Mouse (Mus musculus): ENCODE data around the gene Zdhhc6.

Zdhhc6 gene

DNA sequence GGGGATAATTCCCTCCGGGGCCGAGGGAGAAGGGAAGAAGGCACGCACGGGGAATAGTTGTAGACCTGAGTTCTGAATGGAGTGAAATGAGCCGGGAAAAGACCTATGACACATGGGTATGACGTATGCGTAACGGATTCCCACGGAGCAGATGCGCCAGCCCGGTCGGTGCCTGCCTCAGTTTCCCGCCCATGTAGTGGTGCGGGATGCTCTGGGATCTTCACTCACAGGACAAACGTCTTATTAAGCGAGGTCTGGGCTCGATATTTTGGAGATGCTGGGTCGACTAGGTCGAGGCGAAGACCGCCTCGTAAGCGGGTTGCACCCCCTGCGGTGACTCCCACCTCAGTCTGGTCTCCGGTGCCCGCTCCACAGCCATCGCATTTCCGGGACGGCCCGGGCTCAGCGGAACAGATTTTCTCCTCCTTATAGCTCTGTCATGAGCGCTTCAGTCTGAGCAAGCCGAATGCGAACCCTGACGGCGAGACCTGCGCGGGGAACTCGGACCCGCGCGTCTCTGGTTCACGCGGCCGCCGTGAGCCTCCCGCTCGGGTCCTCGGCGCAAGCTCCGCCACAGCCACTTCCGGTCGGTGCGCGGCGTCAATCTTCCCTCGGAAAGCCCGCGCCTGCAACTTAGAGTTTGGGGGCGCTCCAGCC, at the start of gene Zdhhc6:
Gene Zdhhc6 (minus strand): TSS at position 581 of the 657 bp plus-strand sequence.
- in situ Hi-C loops (cut with MboI), result no loop called here

GRCm38 (mm10) chr19:55362606-55363005, 46.8 kb upstream of the Zdhhc6 start:
- in situ Hi-C loops (cut with MboI), result no loop called here

DNA sequence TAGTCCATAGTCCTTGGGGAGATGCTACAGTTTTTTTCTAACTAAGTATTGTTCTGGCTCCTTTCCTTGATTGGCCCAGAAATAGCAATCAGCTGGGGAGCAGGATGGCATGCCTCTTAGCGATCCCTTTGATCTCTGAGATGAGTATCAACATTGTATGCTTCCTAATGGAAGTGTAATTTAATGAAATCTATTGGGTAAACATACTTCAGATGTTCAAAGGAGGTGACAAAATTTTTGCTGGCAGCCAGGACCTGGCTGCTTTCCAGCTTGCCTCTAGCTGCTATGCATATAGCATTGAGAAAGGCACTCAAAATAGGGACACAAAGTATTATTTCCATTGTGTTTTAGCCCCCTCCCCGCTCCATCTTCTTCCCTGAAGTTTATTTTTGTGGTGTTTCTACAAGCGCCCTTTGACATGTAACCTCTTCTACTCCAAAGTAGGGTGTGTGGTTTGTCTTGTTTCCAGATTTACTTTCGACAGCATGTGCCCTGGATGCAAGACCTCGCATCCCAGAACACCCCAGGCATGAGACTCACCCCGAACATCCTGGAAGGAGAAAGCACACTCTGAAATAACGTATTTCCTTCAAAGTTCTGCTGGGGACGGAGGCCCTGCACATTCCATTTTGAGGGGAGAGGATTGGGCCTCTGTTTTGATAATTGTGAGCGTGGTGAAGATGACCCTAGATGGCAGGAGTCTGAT, 35.0 kb upstream of the Zdhhc6 start:
- in situ Hi-C loops (cut with MboI), result no loop called here

DNA sequence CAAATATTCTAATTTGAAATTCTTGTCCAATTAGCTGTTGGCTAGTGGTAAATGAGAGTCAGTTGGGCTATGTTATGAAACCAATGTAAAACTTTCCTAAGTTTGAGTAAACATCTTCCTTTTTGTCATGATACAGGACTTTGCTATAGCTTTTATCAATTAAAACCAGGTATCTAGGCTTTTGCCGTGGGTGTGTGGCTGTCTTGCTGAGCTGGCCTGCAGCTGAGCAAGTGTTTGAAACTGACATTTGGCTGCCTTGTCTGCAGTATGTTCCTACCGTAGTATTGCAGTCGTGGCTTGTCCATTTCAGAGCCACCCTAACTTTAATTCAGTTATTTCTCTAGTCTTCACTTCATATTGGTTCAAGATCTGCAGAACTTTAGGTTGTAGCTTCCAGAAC, 32.4 kb upstream of the Zdhhc6 start:
- in situ Hi-C loops (cut with MboI), result no loop called here

- in situ Hi-C loops (cut with MboI), result no loop called here
These were observed 27.4 kb upstream of the Zdhhc6 start for GRCm38 (mm10) chr19:55343274-55343673.

- in situ Hi-C loops (cut with MboI), result no loop called here
These were observed 26.6 kb upstream of the Zdhhc6 start for GRCm38 (mm10) chr19:55342423-55342822.

DNA sequence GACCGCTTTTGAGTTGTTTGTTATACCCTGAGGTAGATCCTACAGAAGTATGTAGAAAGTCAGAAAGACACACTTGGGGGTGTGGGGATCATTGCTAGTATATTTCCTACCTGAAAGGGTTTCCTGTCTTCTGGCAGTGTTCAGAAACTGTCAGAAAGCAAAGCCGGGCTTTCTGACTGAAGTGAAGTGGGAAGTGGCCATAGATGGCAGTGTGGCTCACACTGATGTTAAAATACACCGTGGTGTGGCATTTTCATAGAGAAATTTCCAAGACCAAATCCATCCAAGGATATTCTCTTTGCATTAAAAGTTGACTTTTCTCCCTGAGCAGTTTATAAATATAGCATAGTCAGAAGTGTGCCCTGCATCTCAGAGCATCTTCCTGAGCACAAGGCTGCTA, 25.5 kb upstream of the Zdhhc6 start:
- in situ Hi-C loops (cut with MboI), result no loop called here

GRCm38 (mm10) chr19:55340521-55340920, 24.7 kb upstream of the Zdhhc6 start:
- in situ Hi-C loops (cut with MboI), result no loop called here

DNA sequence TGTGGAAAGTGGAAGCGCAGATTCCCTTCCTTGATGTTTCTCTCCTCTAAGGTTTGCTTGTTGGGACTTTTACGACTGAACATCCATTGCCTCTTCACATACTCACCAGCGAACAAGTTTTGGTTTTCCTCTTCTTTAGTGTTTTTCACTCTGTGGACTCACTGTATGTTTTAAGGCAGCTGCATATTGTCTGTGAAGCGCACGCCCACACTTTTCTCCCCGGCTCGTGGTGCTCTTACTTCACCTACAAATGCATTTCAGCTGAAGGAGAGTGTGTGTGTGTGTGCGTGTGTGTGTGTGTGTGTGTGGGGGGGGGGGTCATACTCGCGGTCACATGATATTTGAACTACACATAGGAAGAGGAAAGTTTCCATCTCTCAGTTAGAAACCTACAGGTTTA, 21.8 kb upstream of the Zdhhc6 start:
- in situ Hi-C loops (cut with MboI), result no loop called here

DNA sequence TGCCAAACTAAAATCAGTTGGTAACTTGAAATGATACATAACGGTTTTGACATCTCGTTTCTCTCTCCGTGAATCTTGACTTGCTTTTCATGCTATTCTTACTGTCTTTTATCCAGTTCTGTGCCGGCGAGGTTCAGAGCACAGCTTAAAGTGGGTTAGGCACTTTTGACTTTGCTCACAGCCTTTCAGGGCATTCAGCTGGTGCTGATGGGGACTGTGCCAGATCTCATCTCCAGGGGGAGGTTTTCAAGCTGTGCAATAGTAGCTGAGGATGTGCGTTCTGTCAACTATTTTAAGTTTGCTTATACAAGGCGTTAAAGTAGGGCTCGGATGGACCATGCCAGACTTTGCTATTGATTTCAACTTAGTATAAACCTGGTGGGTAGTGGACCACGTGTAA, 21.2 kb upstream of the Zdhhc6 start:
- in situ Hi-C loops (cut with MboI), result no loop called here

DNA sequence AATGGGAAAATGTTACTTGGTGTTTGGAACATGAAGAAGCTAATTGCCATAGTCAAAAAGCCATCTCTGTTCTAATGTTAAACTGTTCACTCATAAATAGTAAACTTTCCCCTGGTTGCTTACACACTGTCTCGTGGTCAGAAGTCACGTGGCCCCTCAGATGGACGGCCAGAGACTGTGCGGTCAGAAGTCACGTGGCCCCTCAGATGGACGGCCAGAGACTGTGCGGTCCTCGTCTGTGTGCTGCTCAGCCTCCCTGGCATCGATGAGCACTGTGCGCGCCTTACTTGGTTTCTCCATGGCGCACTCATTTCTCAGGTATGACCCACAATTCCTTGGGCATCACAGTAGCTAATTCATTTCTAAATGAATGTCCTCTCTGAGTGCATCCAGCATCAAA, 20.6 kb upstream of the Zdhhc6 start:
- in situ Hi-C loops (cut with MboI), result no loop called here

GRCm38 (mm10) chr19:55335881-55336280, 20.0 kb upstream of the Zdhhc6 start:
- in situ Hi-C loops (cut with MboI), result no loop called here

- in situ Hi-C loops (cut with MboI), result no loop called here
These were observed 16.9 kb upstream of the Zdhhc6 start for GRCm38 (mm10) chr19:55332641-55333268.

DNA sequence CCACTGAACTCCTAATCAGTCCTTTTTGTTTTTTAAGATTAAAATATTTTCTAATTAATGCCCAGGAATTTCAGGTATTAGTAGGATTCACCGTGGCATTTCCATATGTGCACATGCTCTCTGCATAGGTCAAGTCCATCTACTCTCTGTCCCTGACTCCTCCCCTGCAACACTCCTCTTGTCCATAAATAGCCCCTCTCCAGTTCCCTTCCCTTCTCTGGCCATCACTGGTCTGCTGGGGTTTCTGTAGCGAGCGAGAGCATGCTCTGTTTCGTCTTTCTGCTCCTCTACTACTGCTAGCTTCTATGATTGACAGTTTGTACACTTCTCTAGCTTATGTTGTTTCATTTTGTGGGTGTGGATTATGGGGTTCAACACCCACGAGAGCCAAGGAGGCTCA, 15.9 kb upstream of the Zdhhc6 start:
- in situ Hi-C loops (cut with MboI), result no loop called here

DNA sequence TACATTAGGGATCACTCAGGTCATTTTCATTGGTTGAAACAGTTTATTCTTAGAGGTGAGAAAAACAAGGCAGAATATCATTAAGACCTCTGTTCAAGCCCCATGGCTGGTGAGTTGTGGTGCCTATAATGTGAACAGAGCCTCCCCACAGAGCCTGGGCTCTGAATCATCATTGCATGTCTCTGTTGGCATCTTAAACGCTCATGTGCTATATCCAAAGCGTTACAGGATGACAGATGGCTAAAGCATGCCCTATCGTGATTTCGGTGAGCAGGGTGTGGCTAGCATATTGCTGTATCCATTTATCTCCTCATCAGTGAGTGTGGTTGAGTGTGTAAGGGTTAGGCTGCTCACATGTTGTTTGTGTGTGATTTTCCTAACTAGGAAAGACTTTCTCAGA, 11.7 kb upstream of the Zdhhc6 start:
- in situ Hi-C loops (cut with MboI), result no loop called here

DNA sequence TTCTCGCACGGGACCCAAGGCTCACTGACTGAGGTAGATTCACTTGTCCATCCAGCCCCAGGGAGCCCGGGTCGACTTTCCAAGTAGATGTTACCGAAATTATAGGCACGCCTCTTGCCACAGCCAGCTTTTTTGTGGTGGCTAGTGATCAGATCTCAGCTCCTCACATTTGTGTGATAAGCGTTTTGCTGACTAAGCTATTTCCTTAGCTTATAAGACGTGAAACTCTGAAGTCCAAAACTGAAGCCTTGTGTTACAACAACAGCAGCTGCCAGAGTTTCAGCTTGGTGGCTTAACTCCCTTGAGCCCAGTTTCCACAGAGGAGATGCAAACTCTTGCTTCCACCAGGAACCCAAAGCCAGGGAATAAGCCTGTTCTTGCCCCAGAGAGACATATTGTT, 6.8 kb upstream of the Zdhhc6 start:
- in situ Hi-C loops (cut with MboI), result no loop called here

- in situ Hi-C loops (cut with MboI), result no loop called here
These were observed 3.7 kb upstream of the Zdhhc6 start for GRCm38 (mm10) chr19:55319521-55319920.

DNA sequence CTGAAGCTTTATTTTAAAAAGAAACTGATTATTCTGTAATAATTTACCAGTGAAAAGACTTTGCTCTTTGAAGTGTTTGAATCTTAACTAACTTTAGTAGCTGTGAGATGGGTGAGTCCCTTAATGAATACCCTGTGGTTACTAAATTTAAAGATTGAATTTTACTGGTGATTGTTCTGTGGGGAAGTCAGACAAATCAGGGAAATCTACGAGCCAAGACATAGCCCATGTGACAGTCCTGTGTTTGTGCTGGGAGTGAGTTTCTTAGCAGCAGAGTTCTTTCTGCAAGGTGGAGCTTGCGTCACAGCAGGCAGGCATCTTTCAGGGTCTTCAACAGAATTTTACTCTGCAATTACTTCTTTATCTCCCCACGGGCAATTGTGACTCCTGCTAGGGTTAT, 3.2 kb upstream of the Zdhhc6 start:
- in situ Hi-C loops (cut with MboI), result no loop called here

- in situ Hi-C loops (cut with MboI), result no loop called here
These were observed 1.1 kb upstream of the Zdhhc6 start for GRCm38 (mm10) chr19:55316901-55317300.

DNA sequence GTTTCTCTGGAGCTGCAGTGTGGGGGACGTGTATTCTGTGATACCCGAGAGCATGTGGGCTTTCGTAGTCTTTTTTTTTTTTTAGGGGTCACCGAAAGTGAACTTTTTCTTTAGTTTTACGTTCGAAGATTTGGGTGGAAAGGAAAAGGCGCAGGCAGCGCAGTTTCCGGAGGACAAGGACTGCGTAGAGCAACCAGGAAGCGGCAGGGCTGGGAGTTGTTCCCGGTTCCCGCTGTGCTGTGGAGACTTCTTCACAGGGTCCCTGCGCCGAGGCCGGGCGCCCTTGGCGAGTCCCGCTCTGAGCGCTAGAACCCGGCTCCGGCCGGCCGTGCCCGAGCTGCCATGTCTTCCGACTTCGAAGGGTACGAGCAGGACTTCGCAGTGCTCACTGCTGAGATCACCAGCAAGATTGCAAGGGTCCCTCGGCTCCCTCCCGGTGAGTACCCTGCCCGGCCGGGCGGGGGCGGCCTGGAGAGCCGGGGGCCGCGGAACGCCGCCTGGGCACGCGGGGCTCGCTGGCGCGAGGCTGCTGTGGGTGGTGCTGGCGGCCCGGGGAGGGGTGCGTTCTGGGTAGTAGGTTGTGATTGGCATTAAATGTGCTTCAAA, 380 bp upstream of the Zdhhc6 start, which contains the start of gene Vti1a:
Gene Vti1a (plus strand): TSS at position 187 of the 606 bp plus-strand sequence.
- in situ Hi-C loops (cut with MboI), result no loop called here

GRCm38 (mm10) chr19:55313649-55314048, 2.2 kb downstream of the Zdhhc6 start:
- in situ Hi-C loops (cut with MboI), result no loop called here

GRCm38 (mm10) chr19:55311874-55312273, 4.0 kb downstream of the Zdhhc6 start:
- in situ Hi-C loops (cut with MboI), result no loop called here

DNA sequence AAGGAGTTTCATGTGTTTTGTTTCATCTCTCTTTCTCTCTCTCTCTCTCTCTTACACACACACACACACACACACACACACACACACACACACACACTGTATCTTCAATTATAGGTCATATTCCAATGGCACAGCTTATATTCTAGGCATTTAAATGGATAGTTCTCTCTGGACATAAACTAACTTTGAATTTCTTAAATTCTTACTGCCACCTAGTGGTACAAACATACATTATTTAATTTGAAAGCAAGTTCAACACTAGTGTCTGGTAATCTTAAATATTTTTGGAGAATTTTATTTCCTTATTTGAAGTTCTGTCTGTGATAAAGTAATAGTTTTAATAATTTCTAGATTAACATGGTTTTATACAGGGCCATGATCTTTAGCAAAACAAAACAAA, 10.8 kb downstream of the Zdhhc6 start:
- in situ Hi-C loops (cut with MboI), result no loop called here
